In the genomic region with DNA sequence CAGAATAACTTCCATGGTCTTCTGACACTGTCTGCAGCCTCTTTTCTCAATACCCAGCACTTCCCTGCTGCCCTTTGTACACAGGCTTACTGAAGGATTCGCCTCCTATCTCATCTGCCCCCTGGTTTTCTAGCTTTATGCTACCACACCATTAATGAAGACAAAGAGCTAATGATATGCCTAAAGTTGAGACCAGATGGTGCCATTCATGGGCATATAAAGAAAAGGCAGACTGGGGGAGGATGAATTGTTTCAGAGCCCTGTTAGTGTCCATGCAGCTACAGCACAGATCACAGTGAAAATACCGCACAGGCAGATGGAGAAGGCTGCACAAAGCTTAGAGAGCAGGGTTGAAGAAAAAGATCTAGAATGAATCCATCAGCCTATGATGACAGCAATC, we compare ENCODE assay signal across 28 mouse cellular contexts.
DNase-seq lines count a peak whose midpoint lies in the region; ATAC-seq lines count a peak whose summit lies in the region.
"Had no signal": no experiment of that assay in that cellular context is flagged by ENCODE, and none has a peak within 500 bp of the region (broad histone marks: within the 10 kb centered on the region; RNA-seq: fewer than 3 reads in every experiment).

No protein-coding gene starts in this region.

- 0 out of 2 replicates have a peak, but pooled peaks cover 3% of the 10 kb centered on the region for H3K9me3 ChIP-seq in forebrain, embryonic 13.5 days (replicated peaks)
- H3K9me3 ChIP-seq in forebrain, embryonic 12.5 days = no peaks in the 10 kb centered on the region
- no peaks in the 10 kb centered on the region for H3K9me3 ChIP-seq in midbrain, embryonic 10.5 days (replicated peaks)
- no peaks in the 10 kb centered on the region for H3K9me3 ChIP-seq in midbrain, embryonic 16.5 days (replicated peaks; ENCODE audit: control insufficient read depth, low read length, poor library complexity, severe bottlenecking)
- H3K9me3 ChIP-seq in hindbrain, embryonic 13.5 days = no peaks in the 10 kb centered on the region
- H3K9me3 ChIP-seq: embryonic facial prominence, embryonic 12.5 days; limb, embryonic 15.5 days; lung, embryonic 15.5 days; stomach, embryonic 15.5 days had no signal

- H3K9ac ChIP-seq in forebrain, embryonic 13.5 days = no peak overlapping the region
- no peak overlapping the region for H3K9ac ChIP-seq in forebrain, embryonic 12.5 days
- no peak overlapping the region for H3K9ac ChIP-seq in midbrain, embryonic 16.5 days (ENCODE audit: low read depth, low read length)
- no peak overlapping the region for H3K9ac ChIP-seq in hindbrain, embryonic 13.5 days
- H3K9ac ChIP-seq: embryonic facial prominence, embryonic 12.5 days; limb, embryonic 15.5 days; liver, embryonic 14.5 days; lung, embryonic 15.5 days; stomach, embryonic 15.5 days had no signal

- no peak overlapping the region for H3K4me3 ChIP-seq in forebrain, embryonic 13.5 days
- no peak overlapping the region for H3K4me3 ChIP-seq in forebrain, embryonic 12.5 days (replicated peaks)
- no peak overlapping the region for H3K4me3 ChIP-seq in midbrain, embryonic 10.5 days
- no peak overlapping the region for H3K4me3 ChIP-seq in midbrain, embryonic 16.5 days (ENCODE audit: low read depth, low read length)
- no peak overlapping the region for H3K4me3 ChIP-seq in hindbrain, embryonic 13.5 days
- H3K4me3 ChIP-seq: embryonic facial prominence, embryonic 12.5 days; limb, embryonic 15.5 days; lung, embryonic 15.5 days; megakaryocyte, embryonic 14.5 days; myocyte; stomach, embryonic 15.5 days had no signal

- H3K36me3 ChIP-seq in forebrain, embryonic 13.5 days (ENCODE audit: poor library complexity, severe bottlenecking) = no peaks in the 10 kb centered on the region
- no peaks in the 10 kb centered on the region for H3K36me3 ChIP-seq in forebrain, embryonic 12.5 days (replicated peaks)
- H3K36me3 ChIP-seq in midbrain, embryonic 10.5 days = no peaks in the 10 kb centered on the region
- H3K36me3 ChIP-seq in midbrain, embryonic 16.5 days (ENCODE audit: control insufficient read depth, insufficient read depth, low read length) = no peaks in the 10 kb centered on the region
- H3K36me3 ChIP-seq in hindbrain, embryonic 13.5 days = no peaks in the 10 kb centered on the region
- H3K36me3 ChIP-seq: embryonic facial prominence, embryonic 12.5 days; limb, embryonic 15.5 days; lung, embryonic 15.5 days; stomach, embryonic 15.5 days had no signal

- no peak for DNase-seq in midbrain, embryonic 10.5 days (ENCODE audit: low spot score)
- peak; percentile 27 for DNase-seq in brain, adult 2 months (ENCODE audit: low read depth, low spot score)
- DNase-seq in adrenal gland, adult (ENCODE audit: inconsistent age in 2 of 2, low spot score in 1 of 2) = no peak
- no peak for DNase-seq in testis, postnatal 14 days (ENCODE audit: low spot score)
- DNase-seq: adrenal gland, postnatal 25 days; cerebellum, adult 11-12 months; cerebellum, postnatal 10 days; gastrocnemius, postnatal 36 days; kidney, adult 9 months; kidney, postnatal 14 days; left cerebral cortex, postnatal 4 days; lung, postnatal 36 days; right cerebral cortex, adult 18-20 months; thymus, adult 2 months had no signal

- peak; percentile 50; the same call in 1 of the 2 replicates for ATAC-seq in forebrain, embryonic 13.5 days
- ATAC-seq in forebrain, embryonic 12.5 days (ENCODE audit: low FRiP score) = no peak
- no peak for ATAC-seq in midbrain, embryonic 16.5 days
- peak; percentile 39; the same call in 1 of the 2 replicates for ATAC-seq in hindbrain, embryonic 13.5 days (ENCODE audit: low FRiP score)
- ATAC-seq: CD4-positive, CD25-positive, alpha-beta regulatory T cell, adult 4 months; intestine, embryonic 16.5 days had no signal

- no peak overlapping the region for H3K27ac ChIP-seq in forebrain, embryonic 13.5 days
- H3K27ac ChIP-seq in forebrain, embryonic 12.5 days = no peak overlapping the region
- peak overlapping the region; percentile 42; the same call in 1 of the 2 replicates for H3K27ac ChIP-seq in midbrain, embryonic 10.5 days (replicated peaks)
- H3K27ac ChIP-seq in midbrain, embryonic 16.5 days (ENCODE audit: low read length) = no peak overlapping the region
- 0 out of 2 replicates have a peak overlapping the region, but pooled peaks have one; percentile 0 for H3K27ac ChIP-seq in hindbrain, embryonic 13.5 days
- H3K27ac ChIP-seq: embryonic facial prominence, embryonic 12.5 days; limb, embryonic 15.5 days; liver, embryonic 14.5 days; lung, embryonic 15.5 days; stomach, embryonic 15.5 days had no signal

- H3K4me2 ChIP-seq in forebrain, embryonic 13.5 days = no peak overlapping the region
- no peak overlapping the region for H3K4me2 ChIP-seq in forebrain, embryonic 12.5 days
- no peak overlapping the region for H3K4me2 ChIP-seq in midbrain, embryonic 16.5 days (ENCODE audit: low read length)
- H3K4me2 ChIP-seq in hindbrain, embryonic 13.5 days = no peak overlapping the region
- H3K4me2 ChIP-seq: embryonic facial prominence, embryonic 12.5 days; heart, embryonic 11.5 days; limb, embryonic 15.5 days; lung, embryonic 15.5 days; stomach, embryonic 15.5 days had no signal

- H3K4me1 ChIP-seq in forebrain, embryonic 13.5 days = peaks cover 5% of the 10 kb centered on the region; the same call in 1 of the 2 replicates
- no peaks in the 10 kb centered on the region for H3K4me1 ChIP-seq in forebrain, embryonic 12.5 days
- peaks cover 3% of the 10 kb centered on the region; the same call in 1 of the 2 replicates for H3K4me1 ChIP-seq in midbrain, embryonic 10.5 days
- no peaks in the 10 kb centered on the region for H3K4me1 ChIP-seq in midbrain, embryonic 16.5 days (ENCODE audit: control insufficient read depth, insufficient read depth, low read length)
- H3K4me1 ChIP-seq in hindbrain, embryonic 13.5 days (replicated peaks) = no peaks in the 10 kb centered on the region
- H3K4me1 ChIP-seq: embryonic facial prominence, embryonic 12.5 days; limb, embryonic 15.5 days; lung, embryonic 15.5 days; megakaryocyte, embryonic 14.5 days; stomach, embryonic 15.5 days had no signal

- WGBS in forebrain, embryonic 13.5 days = 44% methylated on average over 2 of the region's 2 CpGs
- 64% methylated on average over 2 of the region's 2 CpGs for WGBS in forebrain, embryonic 12.5 days
- 82% methylated on average over 2 of the region's 2 CpGs for WGBS in midbrain, embryonic 10.5 days
- 42% methylated on average over 2 of the region's 2 CpGs for WGBS in midbrain, embryonic 16.5 days
- 25% methylated on average over 2 of the region's 2 CpGs for WGBS in hindbrain, embryonic 13.5 days

- H3K27me3 ChIP-seq in forebrain, embryonic 13.5 days = no peaks in the 10 kb centered on the region
- H3K27me3 ChIP-seq in forebrain, embryonic 12.5 days = no peaks in the 10 kb centered on the region
- no peaks in the 10 kb centered on the region for H3K27me3 ChIP-seq in midbrain, embryonic 10.5 days (ENCODE audit: low read depth, poor library complexity, severe bottlenecking)
- H3K27me3 ChIP-seq in midbrain, embryonic 16.5 days (ENCODE audit: control insufficient read depth, insufficient read depth, low read depth, low read length) = no peaks in the 10 kb centered on the region
- H3K27me3 ChIP-seq in hindbrain, embryonic 13.5 days = no peaks in the 10 kb centered on the region
- H3K27me3 ChIP-seq: embryonic facial prominence, embryonic 12.5 days; limb, embryonic 15.5 days; lung, embryonic 15.5 days; megakaryocyte, embryonic 14.5 days; stomach, embryonic 15.5 days had no signal

Comparison
In these comparisons a context has a peak if more than half of its experiments do, and no peak if none do; other contexts are left out.
1. ATAC-seq: peak in forebrain, embryonic 13.5 days (single experiment) and hindbrain, embryonic 13.5 days (single experiment); none in forebrain, embryonic 12.5 days (single experiment) and midbrain, embryonic 16.5 days (single experiment).
2. H3K27ac ChIP-seq: peak in midbrain, embryonic 10.5 days (single experiment) and hindbrain, embryonic 13.5 days (single experiment); none in forebrain, embryonic 13.5 days (single experiment), forebrain, embryonic 12.5 days (single experiment) and midbrain, embryonic 16.5 days (single experiment).